Mouse (Mus musculus): ENCODE results near the gene Hdac10. TPM values are rescaled to one million over a fixed set of nuclear protein-coding genes. Genes with fewer than 3 reads are reported as not detected.

Gene Hdac10
- polyA plus RNA-seq, 1 experiment from 2014 or later: 15.5 TPM

Small RNA genes within 50 kb of the gene (microRNA-seq; reads per million reads assigned to microRNA genes)
- gene Mir7118 (ENCODE audit: borderline number of aligned reads): not detected

Other genes with a start within 250 kb of the Hdac10 start
- 0.17 TPM in 1 of 2 replicates, not detected in the other for gene Ttll8, start 174.3 kb downstream of the Hdac10 start, polyA plus RNA-seq (2014; fragmentation: Nextera tagmentation; extraction: Ambion mirVana)
- 0.26 and 0.33 TPM in 2 replicates for gene Mlc1, start 149.7 kb downstream of the Hdac10 start, polyA plus RNA-seq (2014; fragmentation: Nextera tagmentation; extraction: Ambion mirVana)
- gene Mov10l1, start 145.8 kb downstream of the Hdac10 start, polyA plus RNA-seq (2014; fragmentation: Nextera tagmentation; extraction: Ambion mirVana): 0.26 and 0.50 TPM in 2 replicates
- gene Panx2, start 69.0 kb downstream of the Hdac10 start, polyA plus RNA-seq (2014; fragmentation: Nextera tagmentation; extraction: Ambion mirVana): 0.42 and 0.50 TPM in 2 replicates
- 41.4 and 46.8 TPM in 2 replicates for gene Trabd, start 53.6 kb downstream of the Hdac10 start, polyA plus RNA-seq (2014; fragmentation: Nextera tagmentation; extraction: Ambion mirVana)
- 18.3 and 18.5 TPM in 2 replicates for gene Selenoo, start 39.6 kb downstream of the Hdac10 start, polyA plus RNA-seq (2014; fragmentation: Nextera tagmentation; extraction: Ambion mirVana)
- gene Tubgcp6, start 5.6 kb downstream of the Hdac10 start, polyA plus RNA-seq (2014; fragmentation: Nextera tagmentation; extraction: Ambion mirVana): 13.9 and 16.9 TPM in 2 replicates
- gene Mapk12, start 12.0 kb upstream of the Hdac10 start, polyA plus RNA-seq (2014; fragmentation: Nextera tagmentation; extraction: Ambion mirVana): 13.6 and 14.2 TPM in 2 replicates
- gene Mapk11, start 20.9 kb upstream of the Hdac10 start, polyA plus RNA-seq (2014; fragmentation: Nextera tagmentation; extraction: Ambion mirVana): 7.8 and 8.6 TPM in 2 replicates
- gene Plxnb2, start 52.1 kb upstream of the Hdac10 start, polyA plus RNA-seq (2014; fragmentation: Nextera tagmentation; extraction: Ambion mirVana): 158 and 169 TPM in 2 replicates
- gene Dennd6b, start 67.8 kb upstream of the Hdac10 start, polyA plus RNA-seq (2014; fragmentation: Nextera tagmentation; extraction: Ambion mirVana): 11.4 and 13.1 TPM in 2 replicates
- 27.3 and 32.2 TPM in 2 replicates for gene Ppp6r2, start 82.9 kb upstream of the Hdac10 start, polyA plus RNA-seq (2014; fragmentation: Nextera tagmentation; extraction: Ambion mirVana)
- gene Sbf1, start 186.6 kb upstream of the Hdac10 start, polyA plus RNA-seq (2014; fragmentation: Nextera tagmentation; extraction: Ambion mirVana): 58.2 and 65.6 TPM in 2 replicates
- 0.21 TPM in 1 of 2 replicates, not detected in the other for gene Adm2, start 194.0 kb upstream of the Hdac10 start, polyA plus RNA-seq (2014; fragmentation: Nextera tagmentation; extraction: Ambion mirVana)
- gene Miox, start 205.7 kb upstream of the Hdac10 start, polyA plus RNA-seq (2014; fragmentation: Nextera tagmentation; extraction: Ambion mirVana): not detected in 2 replicates
- gene Lmf2, start 227.0 kb upstream of the Hdac10 start, polyA plus RNA-seq (2014; fragmentation: Nextera tagmentation; extraction: Ambion mirVana): 47.8 and 59.1 TPM in 2 replicates
- gene Ncaph2, start 227.0 kb upstream of the Hdac10 start, polyA plus RNA-seq (2014; fragmentation: Nextera tagmentation; extraction: Ambion mirVana): 139 and 162 TPM in 2 replicates
- 6.0 and 6.3 TPM in 2 replicates for gene Sco2, start 245.1 kb upstream of the Hdac10 start, polyA plus RNA-seq (2014; fragmentation: Nextera tagmentation; extraction: Ambion mirVana)
- gene Tymp, start 248.3 kb upstream of the Hdac10 start, polyA plus RNA-seq (2014; fragmentation: Nextera tagmentation; extraction: Ambion mirVana): 1.6 TPM in 2 replicates

Measured in embryonic facial prominence, embryonic 14.5 days (tissue).